Mouse (Mus musculus) heart, embryonic 16.5 days (tissue): ENCODE results near the gene Upp2. TPM values are rescaled to one million over a fixed set of nuclear protein-coding genes. Genes with fewer than 3 reads are reported as not detected.

Experiments used
- ATAC-seq: fragments of 200-750 bp; cut with Nextera tagmentation; replicated peaks from 2 replicates; pipeline ENCODE4 v1.8.0; 2017; ENCODE audit warnings: moderate number of reproducible peaks; ENCODE audit not compliant: insufficient read depth, low FRiP score; ENCODE audit errors: extremely low read depth
- H3K27ac ChIP-seq: fragments of 300-500 bp; sonication (generic); 2 replicates; pipeline ENCODE4 v1.5.1; 2014; ENCODE audit warnings: mild to moderate bottlenecking, low read length, control low read depth, moderate library complexity
- H3K27me3 ChIP-seq: fragments of 300-500 bp; sonication (generic); 2 replicates; pipeline ENCODE4 v1.6.1; 2014; ENCODE audit warnings: low read length, mixed read lengths; ENCODE audit not compliant: control insufficient read depth, insufficient read depth
- H3K36me3 ChIP-seq: fragments of 300-500 bp; sonication (generic); 2 replicates; pipeline ENCODE4 v1.6.1; 2014; ENCODE audit not compliant: control insufficient read depth, insufficient read depth
- H3K4me1 ChIP-seq: fragments of 300-500 bp; sonication (generic); 2 replicates; pipeline ENCODE4 v1.6.1; 2014; ENCODE audit warnings: low read length, mixed read lengths; ENCODE audit not compliant: control insufficient read depth, insufficient read depth
- H3K4me2 ChIP-seq: fragments of 300-500 bp; sonication (generic); 2 replicates; pipeline ENCODE4 v1.6.1; 2014; ENCODE audit warnings: low read depth, mild to moderate bottlenecking, control low read depth, low read length
- H3K4me3 ChIP-seq: fragments of 300-500 bp; sonication (generic); 2 replicates; pipeline ENCODE4 v1.5.1; 2014; ENCODE audit warnings: mild to moderate bottlenecking, control low read depth, low read length
- H3K9ac ChIP-seq: fragments of 300-500 bp; sonication (generic); 2 replicates; pipeline ENCODE4 v1.6.1; 2014; ENCODE audit warnings: low read length, control low read depth
- H3K9me3 ChIP-seq: fragments of 300-500 bp; sonication (generic); replicated peaks from 2 replicates; pipeline ENCODE4 v1.6.1; 2016; ENCODE audit warnings: low read length; ENCODE audit not compliant: control insufficient read depth
- WGBS: fragments of 180-500 bp; shearing (Covaris S2); extraction: QIAGEN DNeasy Blood & Tissue Kit; methylation state at CpG from one replicate; pipeline ENCODE4 v1.1.7; 2014; 5-methylcytosine and 5-hydroxymethylcytosine counted together
- polyA plus RNA-seq: library from polyadenylated mRNA; unstranded; fragments of >200 nt; fragmentation: Nextera tagmentation; extraction: Ambion mirVana; gene quantifications from 2 replicates; pipeline ENCODE4 v1.2.1, GENCODE M21; 2015

Upp2 gene
- polyA plus RNA-seq, 1 experiment from 2014 or later, result 5.4 TPM

DNA sequence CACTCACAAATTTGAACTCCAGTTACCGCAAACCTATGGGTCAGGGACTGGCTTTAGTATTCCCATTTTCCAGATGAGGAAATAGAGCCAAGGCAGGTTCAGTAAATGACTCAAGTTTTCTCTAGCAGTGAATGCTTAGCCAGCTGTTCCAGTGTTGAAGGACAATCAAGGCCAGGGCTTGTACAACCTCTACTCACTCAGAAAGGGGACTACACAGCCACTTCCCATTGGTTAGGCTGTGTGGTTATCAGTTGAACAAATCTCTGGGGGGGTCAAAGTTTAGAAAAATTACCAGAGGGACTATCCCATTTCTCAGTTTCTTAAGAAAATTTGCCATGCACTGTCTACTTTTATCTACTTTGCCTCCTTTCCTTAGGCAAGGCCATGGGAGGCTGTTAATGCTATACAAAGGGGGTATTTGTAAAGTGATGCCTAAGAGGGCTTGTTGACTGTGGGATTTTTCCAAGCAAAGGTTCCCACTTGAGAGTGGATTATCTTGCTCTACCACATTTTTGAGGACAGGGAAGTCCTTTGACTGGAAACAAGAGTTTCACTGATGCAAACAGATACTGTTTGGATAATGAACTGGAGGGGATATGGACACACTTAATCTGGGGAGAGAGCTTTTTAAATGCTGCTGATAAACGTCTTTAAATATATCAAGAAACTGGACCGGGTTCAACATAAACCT, 262.0 kb downstream of the Upp2 start:
- Histone ChIP-seq H3K9me3 (no peaks in the 10 kb centered on the region), H3K4me3 (no peak overlapping the region), H3K27me3 (no peaks in the 10 kb centered on the region), H3K9ac (no peak overlapping the region), H3K4me1 (no peaks in the 10 kb centered on the region), H3K27ac (peak overlapping the region; percentile 55), H3K36me3 (no peaks in the 10 kb centered on the region), H3K4me2 (no peak overlapping the region)
- 53% methylated on average over 3 of the region's 3 CpGs for WGBS
- ATAC-seq, result peak; percentile 41; the same call in 1 of the 2 replicates

DNA sequence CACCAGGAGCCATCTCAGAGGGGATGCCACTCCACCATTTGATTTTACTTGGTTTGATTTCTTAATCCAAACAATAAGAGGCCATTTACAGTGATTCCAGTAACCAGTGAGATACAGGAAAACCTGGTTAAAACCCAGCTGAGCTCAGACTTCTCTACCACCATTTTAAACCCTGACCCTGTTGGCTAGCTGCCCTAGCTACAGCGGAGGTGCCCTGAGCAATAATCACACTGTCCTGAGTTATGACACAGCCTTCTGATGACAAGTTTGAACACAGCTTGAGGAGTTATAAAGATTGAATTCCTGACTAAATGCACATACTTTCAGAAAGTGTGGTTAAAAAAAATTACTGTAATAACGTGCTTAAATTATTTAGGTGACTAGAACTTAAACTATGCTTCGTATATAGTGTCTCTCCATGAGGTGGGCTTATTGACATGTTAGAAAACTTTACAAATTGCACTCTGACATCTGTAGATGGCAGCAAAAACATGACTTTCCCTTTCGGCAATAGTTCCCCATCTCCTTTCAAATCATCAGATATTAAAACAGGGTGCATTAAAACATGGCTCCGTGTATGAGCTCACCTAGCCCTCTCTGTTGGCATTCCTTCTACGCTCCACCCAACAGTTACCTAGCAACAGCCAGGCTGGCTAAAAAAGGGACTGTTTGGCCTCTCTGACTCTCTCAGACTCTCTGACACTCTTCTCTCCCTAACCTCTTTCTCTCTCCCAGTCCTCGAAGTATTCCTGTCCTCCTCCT, 263.1 kb downstream of the Upp2 start:
- Histone ChIP-seq H3K9me3 (no peaks in the 10 kb centered on the region), H3K4me2 (0 out of 2 replicates have a peak overlapping the region, but pooled peaks have one; percentile 11), H3K36me3 (no peaks in the 10 kb centered on the region), H3K9ac (no peak overlapping the region), H3K27ac (no peak overlapping the region), H3K4me1 (no peaks in the 10 kb centered on the region), H3K27me3 (no peaks in the 10 kb centered on the region), H3K4me3 (no peak overlapping the region)
- WGBS, result 46% methylated on average over 7 of the region's 7 CpGs
- 0 out of 2 replicates have a peak, but pooled peaks have one; percentile 18 for ATAC-seq

DNA sequence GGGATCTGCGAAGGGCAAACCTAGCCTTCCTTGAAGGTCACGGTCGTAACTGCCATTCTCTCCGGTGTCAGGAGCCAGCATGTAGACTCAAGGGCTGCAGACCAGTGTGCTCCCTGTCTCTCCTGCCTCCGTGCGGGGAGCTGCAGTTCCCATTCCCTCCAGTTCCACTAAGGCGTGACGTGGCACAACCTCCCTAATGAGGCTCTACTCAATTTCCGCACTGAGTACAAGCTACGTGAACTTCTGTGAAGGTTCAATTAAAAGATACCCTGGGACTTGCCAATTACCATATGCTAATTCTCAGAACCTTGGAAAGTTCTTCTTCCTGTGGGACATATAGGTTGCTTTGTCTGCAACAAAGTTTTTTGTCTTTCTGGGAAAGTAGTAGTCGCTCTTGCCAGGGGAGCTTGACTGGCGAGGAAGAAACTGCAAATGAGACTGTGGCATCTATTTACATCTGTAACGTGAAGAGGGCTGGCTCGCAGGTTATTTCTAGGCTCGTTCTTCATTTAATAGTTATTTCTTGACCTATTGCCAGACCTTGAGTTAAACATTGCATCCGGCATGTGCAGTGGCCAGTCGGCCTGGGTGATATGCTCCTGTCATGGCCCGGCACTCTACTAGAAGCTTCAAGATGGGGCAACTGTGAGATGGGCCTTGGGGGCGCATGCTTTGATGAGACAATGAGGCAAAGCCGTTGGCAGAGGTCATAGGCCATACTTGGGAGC, 265.3 kb downstream of the Upp2 start:
- no peaks in the 10 kb centered on the region for H3K36me3 ChIP-seq
- H3K4me2 ChIP-seq, result no peak overlapping the region
- no peaks in the 10 kb centered on the region for H3K9me3 ChIP-seq
- H3K4me1 ChIP-seq, result no peaks in the 10 kb centered on the region
- no peak for ATAC-seq
- H3K9ac ChIP-seq, result no peak overlapping the region
- 89% methylated on average over 20 of the region's 20 CpGs for WGBS
- H3K4me3 ChIP-seq, result no peak overlapping the region
- H3K27me3 ChIP-seq, result no peaks in the 10 kb centered on the region
- H3K27ac ChIP-seq, result no peak overlapping the region

DNA sequence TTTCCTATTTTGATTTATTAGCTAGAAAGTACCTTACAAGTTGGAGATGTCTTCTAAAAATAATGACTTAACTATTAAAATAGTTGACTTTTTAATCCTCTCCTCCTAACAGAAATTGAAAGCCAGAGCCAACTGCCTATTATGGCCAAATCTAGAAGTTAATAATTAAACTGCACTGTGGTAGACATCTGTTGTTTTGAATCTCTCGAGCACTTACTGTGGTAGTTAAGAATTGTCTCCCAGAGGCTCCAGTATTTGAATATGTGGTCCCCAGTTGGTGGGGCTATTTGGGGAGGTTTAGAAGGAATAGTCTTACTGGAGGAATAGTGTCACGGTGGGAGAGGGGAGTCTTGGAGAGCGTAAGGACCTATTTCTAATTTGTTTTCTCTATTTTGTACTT, 273.9 kb downstream of the Upp2 start:
- Histone ChIP-seq H3K4me1 (no peaks in the 10 kb centered on the region), H3K27me3 (no peaks in the 10 kb centered on the region), H3K27ac (no peak overlapping the region), H3K9me3 (peaks cover 4% of the 10 kb centered on the region; the same call in 1 of the 2 replicates), H3K36me3 (no peaks in the 10 kb centered on the region), H3K4me3 (no peak overlapping the region), H3K9ac (no peak overlapping the region), H3K4me2 (no peak overlapping the region)
- WGBS, result 83% methylated on average over 3 of the region's 3 CpGs
- no peak for ATAC-seq

DNA sequence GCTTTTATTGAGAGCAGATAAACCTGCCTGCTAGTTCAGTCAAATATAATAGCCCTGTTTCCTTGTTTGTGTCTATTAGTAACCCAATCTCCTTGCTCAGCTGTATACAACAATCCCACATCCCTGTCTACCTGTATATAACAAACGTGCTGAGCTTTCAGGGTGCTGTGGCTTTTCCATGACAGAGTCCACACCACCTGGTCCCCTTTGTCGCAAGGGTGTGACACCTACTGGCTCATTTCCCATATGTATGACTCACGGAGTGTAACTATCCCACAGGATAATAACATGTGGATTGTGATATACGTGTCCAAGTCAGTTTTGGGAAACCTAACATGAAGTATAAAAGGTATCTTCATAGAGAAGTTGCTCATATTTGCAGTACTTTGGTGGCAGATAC, 275.3 kb downstream of the Upp2 start:
- H3K9ac ChIP-seq, result no peak overlapping the region
- H3K27ac ChIP-seq, result no peak overlapping the region
- ATAC-seq, result no peak
- no peaks in the 10 kb centered on the region for H3K36me3 ChIP-seq
- H3K4me2 ChIP-seq, result no peak overlapping the region
- WGBS, result 76% methylated on average over 4 of the region's 4 CpGs
- no peak overlapping the region for H3K4me3 ChIP-seq
- peaks cover 4% of the 10 kb centered on the region; the same call in 1 of the 2 replicates for H3K9me3 ChIP-seq
- no peaks in the 10 kb centered on the region for H3K27me3 ChIP-seq
- no peaks in the 10 kb centered on the region for H3K4me1 ChIP-seq

Other genes with a start within 250 kb of the Upp2 start
- 0.87 and 1.3 TPM in 2 replicates for gene Acvr1c, start 209.4 kb upstream of the Upp2 start, polyA plus RNA-seq
- gene Gm17409, start 97.2 kb upstream of the Upp2 start, polyA plus RNA-seq, result not detected in 2 replicates
- gene Acvr1, start 141 bp upstream of the Upp2 start, polyA plus RNA-seq, result 7.2 and 8.0 TPM in 2 replicates